Mouse (Mus musculus): ENCODE results near the gene Acsm3.
"Not testable (repeated sequence)": the region's sequence is repeated elsewhere in the genome, so short reads cannot be mapped to it uniquely, and the experiment has no call there.

DNA sequence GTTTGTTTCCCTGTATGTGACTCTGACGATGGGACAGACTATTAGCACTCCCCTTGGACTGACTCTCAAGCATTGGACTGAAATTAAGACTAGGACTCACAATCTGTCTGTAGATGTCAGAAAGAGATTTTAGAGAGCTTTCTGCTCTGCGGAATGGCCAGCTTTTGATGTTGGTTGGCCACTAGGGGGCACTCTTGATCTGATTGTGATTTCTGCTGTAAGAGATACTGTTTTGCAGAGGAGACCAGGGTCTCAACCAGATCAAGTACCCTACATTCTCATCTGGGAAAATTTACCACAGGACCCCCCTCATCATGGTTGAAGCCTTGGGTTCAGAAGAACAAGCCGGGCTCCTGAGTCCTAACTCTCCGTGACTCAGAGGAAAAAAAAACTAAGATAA lies 29.5 kb upstream of the Acsm3 start:
- TF ChIP-seq CTCF (IDR thresholded peaks at IDR 0.05; ENCODE audit: low read depth), result peak; percentile 58
- TF ChIP-seq EP300 (optimal IDR thresholded peaks at IDR 0.05), result not testable (repeated sequence)
